Mouse (Mus musculus): ENCODE data around the gene Hspa2. TPM values are rescaled to one million over a fixed set of nuclear protein-coding genes. Genes with fewer than 3 reads are reported as not detected.

Hspa2 gene
- polyA plus RNA-seq, 1 experiment from 2014 or later = 6.0 TPM

- Histone ChIP-seq H3K27me3 (ENCODE audit: insufficient read depth, low read length) (no peaks in the 10 kb centered on the region), H3K4me2 (peak overlapping the region; percentile 78), H3K36me3 (ENCODE audit: insufficient read depth) (no peaks in the 10 kb centered on the region), H3K27ac (ENCODE audit: low read depth) (no peak overlapping the region), H3K4me3 (ENCODE audit: low read depth, low read length) (no peak overlapping the region; the same call in 1 of the 2 replicates), H3K9ac (no peak overlapping the region), H3K9me3 (ENCODE audit: low read depth, low read length) (no peaks in the 10 kb centered on the region), H3K4me1 (ENCODE audit: insufficient read depth) (peaks cover 10% of the 10 kb centered on the region)
- 82% methylated on average over 5 of the region's 7 CpGs for WGBS
- peak; percentile 44 for TF ChIP-seq CTCF (IDR thresholded peaks at IDR 0.05; ENCODE audit: low read depth)
- DNase-seq (no peak), ATAC-seq (ENCODE audit: insufficient read depth) (no peak)
Observed at GRCm38 (mm10) chr12:76372881-76373818, 30.8 kb upstream of the Hspa2 start.

GRCm38 (mm10) chr12:76373991-76374390 is 30.0 kb upstream of the Hspa2 start:
- ATAC-seq (ENCODE audit: insufficient read depth) (no peak), DNase-seq (no peak)
- H3K27me3 ChIP-seq (ENCODE audit: insufficient read depth, low read length) = no peaks in the 10 kb centered on the region
- no peak for TF ChIP-seq CTCF (IDR thresholded peaks at IDR 0.05; ENCODE audit: low read depth)
- no peak overlapping the region for H3K27ac ChIP-seq (ENCODE audit: low read depth)
- no peak overlapping the region for H3K9ac ChIP-seq
- no peak overlapping the region for H3K4me2 ChIP-seq
- H3K36me3 ChIP-seq (ENCODE audit: insufficient read depth) = no peaks in the 10 kb centered on the region
- H3K4me3 ChIP-seq (ENCODE audit: low read depth, low read length) = no peak overlapping the region
- WGBS = 49% methylated on average over 6 of the region's 6 CpGs
- H3K4me1 ChIP-seq (ENCODE audit: insufficient read depth) = peaks cover 9% of the 10 kb centered on the region
- no peaks in the 10 kb centered on the region for H3K9me3 ChIP-seq (ENCODE audit: low read depth, low read length)

GRCm38 (mm10) chr12:76374911-76375310 is 29.1 kb upstream of the Hspa2 start:
- Histone ChIP-seq H3K4me3 (ENCODE audit: low read depth, low read length) (no peak overlapping the region), H3K4me1 (ENCODE audit: insufficient read depth) (peaks cover 9% of the 10 kb centered on the region), H3K4me2 (no peak overlapping the region), H3K27ac (ENCODE audit: low read depth) (no peak overlapping the region), H3K9me3 (ENCODE audit: low read depth, low read length) (no peaks in the 10 kb centered on the region), H3K9ac (no peak overlapping the region), H3K27me3 (ENCODE audit: insufficient read depth, low read length) (no peaks in the 10 kb centered on the region), H3K36me3 (ENCODE audit: insufficient read depth) (no peaks in the 10 kb centered on the region)
- no peak for ATAC-seq (ENCODE audit: insufficient read depth)
- DNase-seq = no peak
- TF ChIP-seq CTCF (IDR thresholded peaks at IDR 0.05; ENCODE audit: low read depth) = no peak
- WGBS = 51% methylated on average over 4 of the region's 4 CpGs

GRCm38 (mm10) chr12:76375506-76375905 is 28.5 kb upstream of the Hspa2 start:
- ATAC-seq (ENCODE audit: insufficient read depth) (no peak), DNase-seq (no peak)
- H3K4me3 ChIP-seq (ENCODE audit: low read depth, low read length) = no peak overlapping the region
- no peaks in the 10 kb centered on the region for H3K36me3 ChIP-seq (ENCODE audit: insufficient read depth)
- H3K4me1 ChIP-seq (ENCODE audit: insufficient read depth) = peaks cover 9% of the 10 kb centered on the region
- no peak overlapping the region for H3K27ac ChIP-seq (ENCODE audit: low read depth)
- 70% methylated on average over 3 of the region's 3 CpGs for WGBS
- H3K9ac ChIP-seq = no peak overlapping the region
- H3K27me3 ChIP-seq (ENCODE audit: insufficient read depth, low read length) = no peaks in the 10 kb centered on the region
- no peaks in the 10 kb centered on the region for H3K9me3 ChIP-seq (ENCODE audit: low read depth, low read length)
- H3K4me2 ChIP-seq = no peak overlapping the region
- no peak for TF ChIP-seq CTCF (IDR thresholded peaks at IDR 0.05; ENCODE audit: low read depth)

- peak; percentile 58 for TF ChIP-seq CTCF (IDR thresholded peaks at IDR 0.05; ENCODE audit: low read depth)
- Histone ChIP-seq H3K9me3 (ENCODE audit: low read depth, low read length) (no peaks in the 10 kb centered on the region), H3K4me1 (ENCODE audit: insufficient read depth) (peaks cover 9% of the 10 kb centered on the region), H3K36me3 (ENCODE audit: insufficient read depth) (no peaks in the 10 kb centered on the region), H3K27ac (ENCODE audit: low read depth) (no peak overlapping the region), H3K9ac (no peak overlapping the region), H3K4me2 (no peak overlapping the region), H3K27me3 (ENCODE audit: insufficient read depth, low read length) (no peaks in the 10 kb centered on the region), H3K4me3 (ENCODE audit: low read depth, low read length) (no peak overlapping the region)
- WGBS = 51% methylated on average over 7 of the region's 7 CpGs
- no peak for ATAC-seq (ENCODE audit: insufficient read depth)
- DNase-seq = peak; percentile 66
Observed at GRCm38 (mm10) chr12:76376649-76377048, 27.3 kb upstream of the Hspa2 start.

- Histone ChIP-seq H3K4me2 (no peak overlapping the region), H3K4me3 (ENCODE audit: low read depth, low read length) (no peak overlapping the region), H3K27ac (ENCODE audit: low read depth) (no peak overlapping the region), H3K36me3 (ENCODE audit: insufficient read depth) (no peaks in the 10 kb centered on the region), H3K9ac (no peak overlapping the region), H3K4me1 (ENCODE audit: insufficient read depth) (peaks cover 7% of the 10 kb centered on the region), H3K9me3 (ENCODE audit: low read depth, low read length) (no peaks in the 10 kb centered on the region), H3K27me3 (ENCODE audit: insufficient read depth, low read length) (no peaks in the 10 kb centered on the region)
- 91% methylated on average over 6 of the region's 6 CpGs for WGBS
- TF ChIP-seq CTCF (IDR thresholded peaks at IDR 0.05; ENCODE audit: low read depth) = no peak
- ATAC-seq (ENCODE audit: insufficient read depth) = no peak
- no peak for DNase-seq
Observed at GRCm38 (mm10) chr12:76377059-76377458, 26.9 kb upstream of the Hspa2 start.

GRCm38 (mm10) chr12:76377726-76378125 is 26.2 kb upstream of the Hspa2 start:
- DNase-seq (no peak), ATAC-seq (ENCODE audit: insufficient read depth) (no peak)
- Histone ChIP-seq H3K4me1 (ENCODE audit: insufficient read depth) (peaks cover under 1% of the 10 kb centered on the region), H3K4me3 (ENCODE audit: low read depth, low read length) (no peak overlapping the region), H3K27me3 (ENCODE audit: insufficient read depth, low read length) (no peaks in the 10 kb centered on the region), H3K9me3 (ENCODE audit: low read depth, low read length) (no peaks in the 10 kb centered on the region), H3K36me3 (ENCODE audit: insufficient read depth) (no peaks in the 10 kb centered on the region), H3K9ac (no peak overlapping the region), H3K27ac (ENCODE audit: low read depth) (no peak overlapping the region), H3K4me2 (no peak overlapping the region)
- 86% methylated on average over 3 of the region's 3 CpGs for WGBS
- TF ChIP-seq CTCF (IDR thresholded peaks at IDR 0.05; ENCODE audit: low read depth) = no peak
